Mouse (Mus musculus) lung, postnatal 0 days (tissue): Measurements from ENCODE around the gene Creb3l2.

Experiments used
- CTCF ChIP-seq: IDR thresholded peaks from 2 replicates; pipeline ENCODE4 v1.5.1; 2016; ENCODE audit warnings: antibody characterized with exemption, mild to moderate bottlenecking
- EP300 ChIP-seq: IDR thresholded peaks from 2 replicates; pipeline ENCODE4 v1.6.1; 2016; ENCODE audit warnings: antibody characterized with exemption, mild to moderate bottlenecking, control low read depth

- TF ChIP-seq CTCF = no peak
- no peak for TF ChIP-seq EP300
Measured at GRCm38 (mm10) chr6:37486502-37486901, 44.6 kb upstream of the Creb3l2 start.
